Mouse (Mus musculus) layer of hippocampus, postnatal 14 days (tissue): ENCODE measurements at regions not wholly inside any gene's neighbourhood (a gene's known extent, or its start where the extent isn't known, plus 50 kb on each side); places are given as distances from the start of the nearest gene placed in this dataset.

ENCODE experiments used
- DNase-seq, 2 experiments: peaks; one replicate each; pipeline ENCODE4 v3.0.0; 2021 to 2022; ENCODE audit warnings: low spot score in 2 of 2, mixed read lengths in 1 of 2

GRCm38 (mm10) chr12:43123160-43123559 lies 1087.0 kb downstream of the Dnajb9 start:
- no peak for DNase-seq

- no peak for DNase-seq
Observed at GRCm38 (mm10) chr12:43112096-43112495, 1098.0 kb downstream of the Dnajb9 start.

- DNase-seq = peak in 1 of 2 experiments; percentile 8
Observed at GRCm38 (mm10) chr12:43099382-43099781, 1110.7 kb downstream of the Dnajb9 start.

- no peak for DNase-seq
Observed at GRCm38 (mm10) chr12:43078081-43078480, 1132.0 kb downstream of the Dnajb9 start.
